Mouse (Mus musculus) spleen, embryonic (tissue): ENCODE data around the gene Acot4.
"Not testable (repeated sequence)": the region's sequence is repeated elsewhere in the genome, so short reads cannot be mapped to it uniquely, and the experiment has no call there.

Experiments
- CTCF ChIA-PET: fragments of 350-600 bp; sonication (Branson Sonifier 250); formaldehyde crosslinking; loops from one replicate; lab custom pipeline; 2022; lab: Charles Lee

The Acot4 gene

GRCm38 (mm10) chr12:84071696-84072095 is 33.5 kb downstream of the Acot4 start:
- CTCF ChIA-PET = no interaction called here

- CTCF ChIA-PET = no interaction called here
Observed at GRCm38 (mm10) chr12:84077371-84077990, 39.3 kb downstream of the Acot4 start.

DNA sequence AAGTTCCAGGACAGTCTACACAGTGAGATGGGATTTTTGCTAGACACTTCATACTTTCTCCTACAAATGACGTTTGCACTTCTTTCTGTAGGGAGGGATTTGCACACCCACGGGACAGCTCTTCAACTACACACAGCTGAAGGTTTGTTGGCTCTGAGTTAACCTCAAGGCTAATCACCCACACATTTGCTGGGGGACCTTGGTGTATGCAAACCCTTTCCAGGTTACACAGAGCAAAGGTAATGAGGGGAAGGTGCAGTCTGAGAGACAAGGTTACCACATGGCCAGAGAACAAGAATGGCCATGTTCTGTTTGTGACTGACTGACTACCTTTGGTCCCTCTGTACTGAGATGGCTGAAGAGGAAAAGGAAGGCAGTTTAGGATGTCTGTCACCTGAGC is 45.7 kb downstream of the Acot4 start:
- CTCF ChIA-PET = no interaction called here

GRCm38 (mm10) chr12:84084581-84084980 is 46.4 kb downstream of the Acot4 start:
- CTCF ChIA-PET = no interaction called here

GRCm38 (mm10) chr12:84094666-84095065 is 56.5 kb downstream of the Acot4 start:
- CTCF ChIA-PET = not testable (repeated sequence)
